Mouse (Mus musculus) heart, postnatal 25 days (tissue): ENCODE data around the gene Mcrs1. TPM values are rescaled to one million over a fixed set of nuclear protein-coding genes. Genes with fewer than 3 reads are reported as not detected.
A peak's percentile ranks its signal among the peaks of the same experiment; 100 is the strongest.
"Not testable (repeated sequence)": the region's sequence is repeated elsewhere in the genome, so short reads cannot be mapped to it uniquely, and the experiment has no call there.

Source experiments
- DNase-seq: peaks from one replicate; pipeline ENCODE4 v3.0.0; 2022; ENCODE audit warnings: low spot score
- intact Hi-C: fragments of 180-260 bp; cut with DNase I; formaldehyde crosslinking; loops from one replicate; pipeline ENCODE4 v1.15.1; 2025
- total RNA-seq, 2 experiments: library from RNA; stranded (reverse); gene quantifications; 2 replicates each; pipeline ENCODE4 v1.2.3; 2021

The Mcrs1 gene
- total RNA-seq, result 10 to 100 TPM; 47.4 to 50.9 TPM

DNA sequence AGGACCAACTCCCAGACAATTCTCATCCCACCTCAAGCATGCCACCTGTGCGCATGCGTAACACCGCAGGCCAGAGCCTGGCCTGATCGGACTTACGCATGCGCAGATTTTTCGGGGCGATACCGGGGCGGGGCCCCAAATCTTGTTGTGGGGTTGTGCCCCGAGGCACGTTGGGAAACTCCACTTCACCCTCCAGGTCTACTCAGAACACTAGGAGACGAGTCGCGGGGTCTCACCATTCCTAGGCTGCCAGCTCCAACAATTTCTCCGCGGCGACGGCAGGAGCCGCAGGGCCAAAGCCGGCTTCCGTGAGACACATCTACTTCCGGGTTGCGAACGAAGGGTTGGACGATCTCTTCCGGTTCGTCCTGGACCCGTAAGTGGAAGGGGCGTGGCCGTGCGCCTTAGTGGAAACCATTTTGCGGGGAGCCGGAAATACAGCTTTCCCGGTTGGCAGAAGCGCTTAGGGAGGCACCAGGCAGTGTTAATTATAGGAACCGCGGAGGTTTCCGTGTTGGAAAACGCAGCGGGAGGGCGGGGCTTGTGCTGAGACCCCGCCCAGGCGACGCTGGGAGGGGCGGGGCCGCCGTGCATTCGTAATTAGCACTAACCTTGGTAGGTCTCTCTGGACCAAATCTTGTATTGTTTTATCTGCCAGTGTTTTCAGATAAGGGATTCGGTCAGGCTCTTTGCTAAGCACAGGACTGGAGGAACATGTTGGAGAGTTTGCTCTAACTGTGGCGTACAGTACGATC is at the start of gene Mcrs1:
TSS of gene Mcrs1 (minus strand) at position 336 of the 755 bp plus-strand sequence.
- intact Hi-C loops, result no loop called here
- DNase-seq, result peak; percentile 98

DNA sequence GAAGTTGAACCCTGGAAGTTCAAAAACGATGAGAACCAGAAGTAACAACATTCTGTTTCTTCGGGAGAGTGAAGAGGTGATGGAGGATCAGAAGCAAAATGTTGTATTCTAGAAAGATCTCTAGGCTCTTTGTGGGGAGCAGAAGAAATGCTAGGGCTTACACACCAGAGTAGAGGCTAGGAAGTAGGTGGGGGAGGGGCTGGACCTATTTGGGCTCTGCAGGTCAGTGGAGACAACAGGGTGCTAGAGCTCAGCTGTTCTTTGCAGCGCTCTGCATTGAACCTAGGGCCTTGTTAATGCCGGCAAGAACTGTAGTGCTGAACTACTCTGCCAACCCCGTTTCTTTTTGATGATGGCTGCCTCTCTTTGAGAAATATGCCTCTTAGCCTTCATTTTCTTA is 44.5 kb upstream of the Mcrs1 start:
- DNase-seq, result no peak
- intact Hi-C loops, result no loop called here

- no peak for DNase-seq
These were observed 43.8 kb upstream of the Mcrs1 start, which contains the start of gene Fam186b for GRCm38 (mm10) chr15:99295484-99295981. Gene Fam186b, minus strand, starts transcription at chr15:99295888.

GRCm38 (mm10) chr15:99294813-99295374 is 43.1 kb upstream of the Mcrs1 start, which contains the start of gene Prpf40b:
Gene Prpf40b, plus strand, starts transcription at chr15:99295087.
- intact Hi-C loops, result no loop called here
- peak; percentile 92 for DNase-seq

More at GRCm38 (mm10) chr15:99295484-99295981, 43.8 kb upstream of the Mcrs1 start, which contains the start of gene Fam186b:
- intact Hi-C loops, result no loop called here

DNA sequence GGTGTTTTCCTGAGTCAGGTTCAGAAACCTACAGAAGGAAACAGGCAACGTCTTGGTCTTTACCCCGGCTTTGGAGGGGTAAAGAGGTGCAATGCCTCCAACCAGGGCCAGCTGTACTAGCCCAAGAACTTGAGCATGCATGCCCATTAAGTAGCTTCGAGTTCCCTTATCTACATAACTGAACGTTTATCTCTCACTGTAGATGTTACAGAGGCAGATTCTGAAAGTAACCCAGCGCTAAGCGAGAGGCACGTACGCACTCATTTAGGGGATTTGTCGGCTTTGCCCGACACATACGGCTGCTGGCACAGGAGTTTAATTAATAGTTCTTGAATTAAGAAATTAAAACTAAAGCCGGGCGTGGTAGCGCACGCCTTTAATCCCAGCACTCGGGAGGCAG is 42.5 kb upstream of the Mcrs1 start:
- DNase-seq, result no peak

DNA sequence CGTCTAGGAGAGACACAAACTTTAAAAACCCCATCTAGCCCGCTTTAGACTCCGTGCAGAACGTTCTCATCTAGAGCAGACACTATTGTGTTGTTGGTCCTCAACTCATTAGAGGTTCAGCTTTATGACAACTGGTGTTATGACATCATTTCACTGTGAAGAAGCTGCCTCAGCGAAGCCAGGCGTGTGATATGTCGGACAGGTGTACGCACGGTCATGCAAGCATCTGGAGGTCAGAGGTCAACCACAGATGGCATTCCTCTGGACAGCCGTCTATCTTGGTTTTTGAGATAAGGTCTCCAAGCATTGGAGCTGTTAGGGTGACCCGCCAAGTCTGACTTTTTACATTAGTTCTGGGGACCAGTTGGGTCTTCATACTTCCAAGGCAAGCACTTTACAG is 38.8 kb upstream of the Mcrs1 start:
- intact Hi-C loops, result no loop called here
- DNase-seq, result no peak

More for the DNA sequence above, 42.5 kb upstream of the Mcrs1 start:
- intact Hi-C loops, result no loop called here

- no peak for DNase-seq
- intact Hi-C loops, result no loop called here
These were observed 33.4 kb upstream of the Mcrs1 start for GRCm38 (mm10) chr15:99285189-99285535.

DNA sequence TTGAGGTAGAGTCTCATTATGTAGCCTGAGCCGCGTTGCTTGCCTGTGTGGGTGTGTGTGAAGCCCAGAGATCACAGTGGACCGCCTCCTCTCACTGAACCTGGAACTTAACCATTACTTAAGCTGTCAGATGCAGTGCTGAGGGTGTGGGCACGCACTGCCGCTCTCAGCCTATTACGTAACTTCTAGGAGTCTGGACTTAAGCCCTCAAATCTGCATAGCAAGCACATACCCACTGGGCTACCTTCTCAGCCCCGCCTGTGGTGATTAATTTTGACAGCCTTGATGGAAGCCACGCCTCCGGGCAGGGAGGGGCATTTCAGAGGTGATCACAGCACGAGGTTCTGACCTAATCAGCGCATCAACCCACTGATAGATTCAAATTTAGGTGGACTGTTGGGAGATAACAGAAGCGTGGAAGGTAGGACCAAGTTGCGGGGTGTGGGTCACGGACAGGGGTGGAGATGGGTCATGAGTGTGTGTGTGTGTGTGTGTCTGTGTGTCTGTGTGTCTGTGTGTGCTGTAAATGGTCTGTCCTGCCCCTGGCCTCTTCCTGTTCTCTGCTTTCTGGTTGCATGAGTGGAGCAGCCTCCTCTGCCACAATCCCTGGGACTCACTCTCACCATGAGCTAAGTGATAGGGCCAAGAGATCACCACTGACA is 32.9 kb upstream of the Mcrs1 start:
- intact Hi-C loops, result no loop called here
- no peak for DNase-seq

- DNase-seq, result no peak
- intact Hi-C loops, result no loop called here
These were observed 31.7 kb upstream of the Mcrs1 start for GRCm38 (mm10) chr15:99283456-99283855.

DNA sequence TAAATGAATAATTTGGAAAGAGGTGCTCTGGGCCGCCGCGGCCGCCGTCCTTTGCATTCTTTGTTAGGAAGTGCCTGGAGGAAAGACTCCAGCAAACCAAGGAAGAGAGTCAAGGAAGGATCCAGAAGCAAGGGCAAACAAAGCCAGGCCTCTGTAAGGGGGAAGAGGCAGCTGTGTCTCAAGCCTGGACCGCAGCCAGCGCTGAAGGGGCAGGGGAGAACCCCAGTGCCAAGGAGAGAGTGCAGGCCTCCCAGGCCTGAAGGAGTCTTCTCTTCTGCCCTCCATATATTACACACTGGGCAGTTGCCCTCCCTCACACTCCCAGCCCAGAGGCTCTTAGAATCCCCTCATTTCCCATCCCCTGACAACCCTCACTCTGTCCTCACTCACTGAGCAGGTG is 26.5 kb upstream of the Mcrs1 start:
- intact Hi-C loops, result no loop called here
- DNase-seq, result no peak

DNA sequence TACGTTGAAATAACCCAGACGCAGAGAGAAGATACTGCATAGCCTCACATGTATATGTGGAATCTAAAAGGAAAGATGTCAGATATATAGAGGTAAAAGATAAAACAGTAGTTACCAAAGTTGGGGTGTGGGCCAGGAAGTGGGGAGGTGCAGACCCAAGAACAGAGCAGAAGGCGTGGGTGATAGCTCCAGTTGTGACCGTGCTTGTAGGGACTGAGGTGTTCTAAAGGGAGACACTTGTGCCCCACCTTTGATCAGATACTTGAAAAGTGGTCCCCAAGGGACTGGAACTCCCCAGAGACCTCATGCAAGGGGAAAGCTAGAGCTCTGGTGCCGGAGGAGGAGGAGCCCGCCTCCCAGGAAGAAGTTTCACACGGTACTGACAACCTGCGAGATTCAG is 24.3 kb upstream of the Mcrs1 start:
- intact Hi-C loops, result no loop called here
- no peak for DNase-seq

GRCm38 (mm10) chr15:99265679-99266078 is 13.9 kb upstream of the Mcrs1 start:
- intact Hi-C loops, result loop anchor here (1.0 to 5.0 kb wide), 4 partner anchors 25 to 213 kb away; no protein-coding TSS in a partner anchor
- DNase-seq, result no peak

DNA sequence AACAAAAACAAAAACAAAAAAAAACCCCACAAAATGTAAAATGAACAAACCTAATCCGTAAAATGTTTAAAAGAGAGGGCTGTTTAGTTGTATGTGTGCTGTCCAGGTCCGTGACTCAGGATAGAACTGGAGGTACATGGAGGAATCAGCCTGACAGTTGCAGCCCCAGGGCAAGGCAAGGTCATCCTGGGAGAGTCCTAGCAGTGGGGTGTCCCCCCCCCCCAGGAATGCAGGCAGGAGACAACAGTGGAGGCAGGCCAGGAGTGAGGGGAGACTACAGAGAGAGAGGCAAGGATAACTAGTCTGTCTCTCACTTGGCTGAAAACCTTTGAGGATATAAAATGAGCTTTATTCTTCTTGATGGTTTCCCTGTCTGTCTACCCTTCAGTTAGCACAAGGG is 12.6 kb upstream of the Mcrs1 start:
- DNase-seq, result no peak
- intact Hi-C loops, result loop anchor here (2.0 kb wide), 1 partner anchor 24 kb away; no protein-coding TSS in a partner anchor

DNA sequence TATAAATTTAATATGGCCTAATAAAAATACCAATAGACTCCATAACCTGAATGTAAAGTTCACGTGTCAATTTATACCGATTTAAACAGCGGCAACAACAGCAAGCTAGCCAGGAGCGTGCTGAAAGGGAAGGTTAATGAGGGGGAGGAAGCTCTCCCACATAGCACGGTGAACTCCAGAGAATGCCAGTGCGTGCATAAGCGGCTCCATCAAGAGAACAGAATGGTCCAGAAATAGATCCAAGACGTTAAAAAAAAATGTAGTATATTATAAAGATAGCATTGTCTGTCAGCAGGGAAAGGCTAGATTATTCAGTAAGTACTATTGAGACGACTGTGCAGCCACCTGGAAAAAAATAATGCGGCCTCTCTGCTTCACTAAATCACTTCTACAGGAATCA is 10.9 kb upstream of the Mcrs1 start:
- intact Hi-C loops, result no loop called here
- no peak for DNase-seq

DNA sequence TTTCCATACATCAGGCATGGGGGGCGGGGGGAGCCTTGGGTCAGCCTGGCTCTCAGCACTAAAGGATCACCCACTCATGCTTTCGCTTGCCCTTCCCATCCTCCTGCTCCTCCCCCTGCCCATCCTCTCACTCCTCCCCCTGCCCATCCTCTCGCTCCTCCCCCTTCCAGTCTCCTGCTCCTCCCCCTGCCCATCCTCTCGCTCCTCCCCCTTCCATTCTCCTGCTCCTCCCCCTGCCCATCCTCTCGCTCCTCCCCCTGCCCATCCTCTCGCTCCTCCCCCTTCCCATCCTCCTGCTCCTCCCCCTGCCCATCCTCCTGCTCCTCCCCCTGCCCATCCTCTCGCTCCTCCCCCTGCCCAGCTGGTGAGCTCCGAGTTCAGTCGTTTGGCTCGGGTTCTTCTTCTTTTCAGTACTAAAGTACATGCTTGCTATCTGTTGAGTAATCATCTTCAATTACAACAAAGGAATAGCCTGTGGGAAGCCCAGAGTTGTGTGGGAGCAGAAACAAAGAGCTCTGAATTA is 8.0 kb upstream of the Mcrs1 start:
- intact Hi-C loops, result no loop called here
- DNase-seq, result peak; percentile 34

GRCm38 (mm10) chr15:99259167-99259729 is 7.5 kb upstream of the Mcrs1 start:
- intact Hi-C loops, result no loop called here
- DNase-seq, result no peak

DNA sequence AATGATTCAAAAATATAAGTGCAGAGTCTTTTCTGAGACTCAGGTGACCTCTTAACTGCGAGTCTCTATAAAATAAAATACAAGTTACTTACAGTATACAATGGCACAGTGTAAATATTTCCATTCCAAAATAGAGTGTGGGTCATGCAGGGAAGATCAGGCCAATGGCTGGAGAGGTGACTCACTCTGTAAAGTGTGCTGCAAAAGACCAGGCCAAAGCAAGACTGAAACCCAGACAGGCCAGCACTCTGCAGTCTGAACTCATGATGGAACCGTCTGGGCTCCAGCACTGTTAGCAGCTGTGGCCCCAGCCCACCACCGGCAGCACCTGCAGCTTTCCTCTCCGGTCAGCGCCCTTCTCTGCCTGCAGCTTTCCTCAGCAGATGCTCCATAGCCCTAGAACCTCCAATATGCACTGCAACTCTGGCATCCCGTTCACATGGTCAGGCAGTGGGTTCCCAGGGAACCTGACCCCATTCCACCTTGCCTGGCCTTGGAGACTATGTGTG is 3.5 kb upstream of the Mcrs1 start:
- DNase-seq, result no peak
- intact Hi-C loops, result no loop called here

DNA sequence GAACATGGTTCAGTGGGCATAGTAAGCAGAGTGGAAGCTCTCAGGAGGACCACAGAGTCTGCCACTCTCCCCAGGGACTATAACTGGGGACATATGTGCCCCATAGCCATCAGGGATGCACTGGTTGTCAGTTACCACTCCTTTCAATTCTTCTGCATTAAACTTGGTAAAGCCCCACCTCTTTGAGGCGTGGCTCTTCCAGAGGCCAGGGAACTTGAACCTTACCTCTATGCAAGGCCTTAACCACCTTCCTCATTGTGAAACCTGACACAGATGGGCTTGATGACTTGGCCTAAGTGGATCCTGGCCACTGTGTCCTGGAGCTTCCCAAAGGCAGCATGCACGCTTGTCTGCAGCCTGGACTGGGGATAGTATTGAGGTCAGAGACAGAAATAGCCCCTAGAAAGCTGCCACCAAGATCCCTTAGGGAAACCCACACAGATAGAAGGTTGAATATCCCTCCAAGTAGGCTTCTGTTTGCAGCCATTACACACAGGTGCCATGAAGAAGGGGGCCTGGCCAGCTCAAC is 2.8 kb upstream of the Mcrs1 start:
- intact Hi-C loops, result no loop called here

DNA sequence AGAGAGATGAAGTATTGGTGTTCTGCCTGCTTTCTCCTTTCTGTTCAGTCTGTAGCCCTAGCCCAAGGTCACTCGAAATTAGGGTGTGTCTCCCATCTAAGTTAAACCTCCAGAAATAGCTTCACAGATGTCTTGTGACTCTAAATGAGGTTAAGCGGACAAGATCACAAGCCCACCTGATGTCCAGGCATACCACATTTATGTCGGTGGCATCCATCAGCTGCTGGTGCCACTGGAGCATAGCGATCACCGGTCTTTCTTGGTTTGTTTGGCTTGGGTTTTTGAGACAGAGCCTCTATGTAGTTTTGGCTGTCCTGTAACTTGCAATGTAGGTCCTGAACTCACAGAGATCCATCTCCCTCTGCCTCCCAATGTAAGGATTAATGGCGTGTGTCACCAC is 2.0 kb upstream of the Mcrs1 start:
- DNase-seq, result no peak
- intact Hi-C loops, result no loop called here

More for the DNA sequence above, 2.8 kb upstream of the Mcrs1 start:
- no peak for DNase-seq

DNA sequence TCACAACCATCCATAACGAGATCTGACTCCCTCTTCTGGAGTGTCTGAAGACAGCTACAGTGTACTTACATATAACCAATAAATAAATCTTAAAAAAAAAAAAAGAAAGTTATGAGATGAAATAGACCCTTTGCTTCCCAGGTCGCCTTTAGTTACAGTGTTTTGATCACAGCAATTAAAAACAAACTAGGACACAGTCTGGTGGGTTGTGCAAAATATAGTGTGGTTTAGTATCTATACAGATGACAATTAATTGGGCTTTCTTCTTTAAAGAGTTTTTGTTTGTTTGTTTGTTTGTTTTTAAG is 1.4 kb upstream of the Mcrs1 start:
- intact Hi-C loops, DNase-seq: not testable (repeated sequence)
